Mouse (Mus musculus): ENCODE results near the gene Tff1. TPM values are rescaled to one million over a fixed set of nuclear protein-coding genes. Genes with fewer than 3 reads are reported as not detected.

Gene Tff1
- total and polyA plus RNA-seq, 3 experiments = 0.44 to 2.2 (median 1.6) TPM

GRCm38 (mm10) chr17:31153785-31154184 is 11.3 kb downstream of the Tff1 start:
- in situ Hi-C loops (cut with MboI; ENCODE audit: low pct_ligation_motif_present, low pct_unique_long_range_greater_than_20kb, low sequenced_read_pairs) = no loop called here
- H3K27me3 ChIP-seq (replicated peaks) = peaks cover 50% of the 10 kb centered on the region
- dilution Hi-C loops (cut with MboI; ENCODE audit: extremely low pct_ligation_motif_present, extremely low pct_unique_long_range_greater_than_20kb, low sequenced_read_pairs) = no loop called here
- H3K4me1 ChIP-seq (ENCODE audit: control insufficient read depth in 1 of 2, insufficient read depth in 2 of 2) = no peaks in the 10 kb centered on the region
- TF ChIP-seq MAFK (IDR thresholded peaks at IDR 0.05; ENCODE audit: insufficient replicate concordance, low read length) = no peak
- TF ChIP-seq IRF4 (IDR thresholded peaks at IDR 0.05; ENCODE audit: low read depth, low read length) = no peak
- TF ChIP-seq RCOR1 (conservative IDR thresholded peaks at IDR 0.05; ENCODE audit: low read depth, low read length) = no peak
- no peak for TF ChIP-seq BHLHE40 (IDR thresholded peaks at IDR 0.05; ENCODE audit: low read depth, low read length)
- no peak for TF ChIP-seq MAX (IDR thresholded peaks at IDR 0.05; ENCODE audit: low read length)
- TF ChIP-seq TBP (conservative IDR thresholded peaks at IDR 0.05; ENCODE audit: low read depth, low read length) = no peak
- no peak for TF ChIP-seq USF1 (IDR thresholded peaks at IDR 0.05; ENCODE audit: low read depth, low read length)
- no peak for TF ChIP-seq CHD1 (IDR thresholded peaks at IDR 0.05; ENCODE audit: low read depth, low read length)
- TF ChIP-seq ZNF384 (IDR thresholded peaks at IDR 0.05; ENCODE audit: low read depth, low read length) = no peak
- TF ChIP-seq ELF1 (IDR thresholded peaks at IDR 0.05; ENCODE audit: low read depth, low read length) = no peak
- TF ChIP-seq GABPA (IDR thresholded peaks at IDR 0.05; ENCODE audit: insufficient replicate concordance, low read depth, low read length) = no peak
- H3K36me3 ChIP-seq (replicated peaks in 1 of 2; ENCODE audit: control insufficient read depth in 1 of 2, insufficient read depth in 1 of 2, low read length in 1 of 2) = no peaks in the 10 kb centered on the region
- H3K9me3 ChIP-seq (replicated peaks; ENCODE audit: low read length) = peaks cover 5% of the 10 kb centered on the region
- no peak overlapping the region for H3K27ac ChIP-seq (ENCODE audit: insufficient read depth, low read depth)
- no peak overlapping the region for H3K4me2 ChIP-seq (ENCODE audit: insufficient read depth, low read depth, poor library complexity, severe bottlenecking)
- no peak overlapping the region for H3K9ac ChIP-seq (ENCODE audit: insufficient read depth, low read depth)
- no peak overlapping the region for H3K4me3 ChIP-seq (replicated peaks in 1 of 3; ENCODE audit: low read depth in 2 of 3, low read length in 2 of 3, poor library complexity in 1 of 3)
- no peak for DNase-seq (ENCODE audit: extremely low read depth)
- H3K79me2 ChIP-seq (replicated peaks; ENCODE audit: control insufficient read depth, extremely low read depth, insufficient read depth, poor library complexity, severe bottlenecking) = no peaks in the 10 kb centered on the region

- in situ Hi-C loops (cut with MboI; ENCODE audit: low pct_ligation_motif_present, low pct_unique_long_range_greater_than_20kb, low sequenced_read_pairs) (no loop called here), dilution Hi-C loops (cut with MboI; ENCODE audit: extremely low pct_ligation_motif_present, extremely low pct_unique_long_range_greater_than_20kb, low sequenced_read_pairs) (no loop called here)
- Histone ChIP-seq H3K4me2 (ENCODE audit: insufficient read depth, low read depth, poor library complexity, severe bottlenecking) (no peak overlapping the region), H3K4me1 (ENCODE audit: control insufficient read depth in 1 of 2, insufficient read depth in 2 of 2) (no peaks in the 10 kb centered on the region), H3K27me3 (replicated peaks) (peaks cover 55% of the 10 kb centered on the region), H3K27ac (ENCODE audit: insufficient read depth, low read depth) (no peak overlapping the region), H3K4me3 (replicated peaks in 1 of 3; ENCODE audit: low read depth in 2 of 3, low read length in 2 of 3, poor library complexity in 1 of 3) (no peak overlapping the region), H3K9me3 (replicated peaks; ENCODE audit: low read length) (no peaks in the 10 kb centered on the region), H3K79me2 (replicated peaks; ENCODE audit: control insufficient read depth, extremely low read depth, insufficient read depth, poor library complexity, severe bottlenecking) (no peaks in the 10 kb centered on the region), H3K9ac (ENCODE audit: insufficient read depth, low read depth) (no peak overlapping the region), H3K36me3 (replicated peaks in 1 of 2; ENCODE audit: control insufficient read depth in 1 of 2, insufficient read depth in 1 of 2, low read length in 1 of 2) (no peaks in the 10 kb centered on the region)
- TF ChIP-seq NRF1 (IDR thresholded peaks at IDR 0.05; ENCODE audit: low read depth, low read length) = no peak
- no peak for DNase-seq (ENCODE audit: extremely low read depth)
These were observed 12.0 kb downstream of the Tff1 start for GRCm38 (mm10) chr17:31152966-31153499.

GRCm38 (mm10) chr17:31152512-31152911 is 12.6 kb downstream of the Tff1 start:
- TF ChIP-seq ETS1 (conservative IDR thresholded peaks at IDR 0.05; ENCODE audit: low read depth, low read length) = no peak
- Histone ChIP-seq H3K4me1 (ENCODE audit: control insufficient read depth in 1 of 2, insufficient read depth in 2 of 2) (no peaks in the 10 kb centered on the region), H3K36me3 (replicated peaks in 1 of 2; ENCODE audit: control insufficient read depth in 1 of 2, insufficient read depth in 1 of 2, low read length in 1 of 2) (no peaks in the 10 kb centered on the region), H3K27ac (ENCODE audit: insufficient read depth, low read depth) (no peak overlapping the region), H3K4me3 (replicated peaks in 1 of 3; ENCODE audit: low read depth in 2 of 3, low read length in 2 of 3, poor library complexity in 1 of 3) (no peak overlapping the region), H3K27me3 (replicated peaks) (peaks cover 58% of the 10 kb centered on the region), H3K4me2 (ENCODE audit: insufficient read depth, low read depth, poor library complexity, severe bottlenecking) (no peak overlapping the region), H3K79me2 (replicated peaks; ENCODE audit: control insufficient read depth, extremely low read depth, insufficient read depth, poor library complexity, severe bottlenecking) (no peaks in the 10 kb centered on the region), H3K9ac (ENCODE audit: insufficient read depth, low read depth) (no peak overlapping the region), H3K9me3 (replicated peaks; ENCODE audit: low read length) (no peaks in the 10 kb centered on the region)
- dilution Hi-C loops (cut with MboI; ENCODE audit: extremely low pct_ligation_motif_present, extremely low pct_unique_long_range_greater_than_20kb, low sequenced_read_pairs) = no loop called here
- no peak for DNase-seq (ENCODE audit: extremely low read depth)
- in situ Hi-C loops (cut with MboI; ENCODE audit: low pct_ligation_motif_present, low pct_unique_long_range_greater_than_20kb, low sequenced_read_pairs) = no loop called here
